Comparison of ENCODE assay signal across 7 mouse cellular contexts in the genomic region with DNA sequence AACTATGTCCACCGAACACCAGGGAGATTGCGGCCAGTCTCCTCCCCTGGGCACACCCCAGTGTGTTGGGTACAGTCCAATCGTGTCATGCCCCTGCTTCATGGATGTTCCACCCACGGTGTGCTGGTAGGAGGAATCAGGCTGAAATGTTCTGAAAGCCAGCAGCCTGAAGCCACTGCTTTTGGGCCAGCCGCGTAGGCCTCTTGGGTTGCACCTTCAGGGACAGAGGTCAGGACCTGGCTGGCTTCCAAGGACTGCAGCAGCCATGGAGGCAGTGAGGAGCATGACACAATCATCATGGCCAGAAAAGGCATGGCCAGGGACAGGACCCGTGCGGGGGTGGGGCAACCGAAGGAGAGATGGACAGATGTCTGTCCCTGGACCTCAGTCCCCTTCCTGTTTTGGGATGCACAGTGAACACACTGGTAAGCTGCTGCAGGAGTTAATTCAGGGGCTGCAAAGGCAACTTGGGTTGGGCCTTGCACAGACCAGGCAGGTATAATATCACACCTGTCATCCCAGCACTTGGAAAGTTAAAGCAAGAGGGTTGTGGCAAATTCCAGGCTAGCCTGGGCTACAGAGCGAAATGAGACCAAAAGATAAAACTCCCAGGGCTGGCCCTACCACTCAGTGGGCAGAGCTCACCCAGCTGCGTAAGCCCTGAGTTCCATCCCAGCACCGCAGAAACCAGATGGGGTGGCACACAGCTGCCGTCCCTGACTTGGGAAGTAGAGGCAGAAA. TPM values are rescaled to one million over a fixed set of nuclear protein-coding genes. Genes with fewer than 3 reads are reported as not detected.
DNase-seq lines count a peak whose midpoint lies in the region; ATAC-seq and TF ChIP-seq lines count a peak whose summit lies in the region.

No protein-coding gene starts in this region.

- no peak overlapping the region for H3K27ac ChIP-seq in intestine, postnatal 0 days (ENCODE audit: low read depth, low read length)

- no peaks in the 10 kb centered on the region for H3K27me3 ChIP-seq in intestine, postnatal 0 days (replicated peaks; ENCODE audit: control insufficient read depth, insufficient read depth, low read length)

- H3K4me3 ChIP-seq in intestine, postnatal 0 days (ENCODE audit: low read depth, low read length) = no peak overlapping the region

- DNase-seq in thymus, postnatal 4 days = peak; percentile 61
- no peak for DNase-seq in thymus, postnatal 25 days
- DNase-seq in cerebellum, postnatal 36 days = peak; percentile 46 to 55
- DNase-seq in lung, postnatal 14 days = peak; percentile 43
- DNase-seq in c-Kit-positive CD71-positive TER-119-positive erythroid progenitor cells, embryonic 14.5 days (ENCODE audit: low spot score) = no peak
- DNase-seq in layer of hippocampus, adult 18-20 months (ENCODE audit: low spot score in 2 of 2) = no peak

- no peak for TF ChIP-seq CTCF in intestine, postnatal 0 days (IDR thresholded peaks at IDR 0.05; ENCODE audit: low read depth)

- H3K4me2 ChIP-seq in intestine, postnatal 0 days (replicated peaks; ENCODE audit: low read depth) = peak overlapping the region; percentile 72; the same call in 1 of the 2 replicates

- H3K4me1 ChIP-seq in intestine, postnatal 0 days (replicated peaks; ENCODE audit: control insufficient read depth, insufficient read depth, low read length) = peaks cover 7% of the 10 kb centered on the region; the same call in 1 of the 2 replicates

- no peaks in the 10 kb centered on the region for H3K9me3 ChIP-seq in intestine, postnatal 0 days (ENCODE audit: control insufficient read depth)

- ATAC-seq in intestine, postnatal 0 days = no peak

- no peak overlapping the region for H3K9ac ChIP-seq in intestine, postnatal 0 days (ENCODE audit: low read depth, low read length)

- WGBS in intestine, postnatal 0 days = 88% methylated on average over 13 of the region's 13 CpGs

- H3K36me3 ChIP-seq in intestine, postnatal 0 days (ENCODE audit: control insufficient read depth, insufficient read depth) = peaks cover 46% of the 10 kb centered on the region

RNA-seq across cellular contexts. Expression of gene Cactin, which starts 2.1 kb away (rescaled TPM):
- 14.7 and 15.0 TPM in 2 replicates for polyA plus RNA-seq in intestine, postnatal 0 days (2015; fragmentation: Nextera tagmentation; extraction: Ambion mirVana)
- total RNA-seq in layer of hippocampus, adult 18-20 months (2021) = 10 to 100 TPM; 31.1 to 31.2 TPM

RNA-seq across cellular contexts. Expression of gene Tbxa2r, which starts 9.8 kb away (rescaled TPM):
- 9.8 and 10.7 TPM in 2 replicates for polyA plus RNA-seq in intestine, postnatal 0 days (2015; fragmentation: Nextera tagmentation; extraction: Ambion mirVana)
- total RNA-seq in layer of hippocampus, adult 18-20 months (2021) = 1 to 10 TPM in 1 of 2 experiments, under 1 TPM in 1; 0.74 to 1.0 TPM

RNA-seq across cellular contexts. Expression of gene Gipc3, which starts 24.3 kb away (rescaled TPM):
- polyA plus RNA-seq in intestine, postnatal 0 days (2015; fragmentation: Nextera tagmentation; extraction: Ambion mirVana) = 0.04 and 0.08 TPM in 2 replicates
- 1 to 10 TPM; 1.8 TPM for total RNA-seq in layer of hippocampus, adult 18-20 months (2021)

RNA-seq across cellular contexts. Expression of gene Pip5k1c, which starts 26.0 kb away (rescaled TPM):
- polyA plus RNA-seq in intestine, postnatal 0 days (2015; fragmentation: Nextera tagmentation; extraction: Ambion mirVana) = 27.2 and 27.6 TPM in 2 replicates
- total RNA-seq in layer of hippocampus, adult 18-20 months (2021) = 100 to 1,000 TPM; 303 to 304 TPM

RNA-seq across cellular contexts. Expression of gene Tjp3, which starts 27.4 kb away (rescaled TPM):
- 43.2 and 43.4 TPM in 2 replicates for polyA plus RNA-seq in intestine, postnatal 0 days (2015; fragmentation: Nextera tagmentation; extraction: Ambion mirVana)
- 1 to 10 TPM in 1 of 2 experiments, under 1 TPM in 1; 0.62 to 1.7 TPM for total RNA-seq in layer of hippocampus, adult 18-20 months (2021)

Comparison
In these comparisons a context has a peak if more than half of its experiments do, and no peak if none do; other contexts are left out.
1. DNase-seq: peak in thymus, postnatal 4 days (single experiment), cerebellum, postnatal 36 days (2 of 2) and lung, postnatal 14 days (single experiment); none in thymus, postnatal 25 days (single experiment), c-Kit-positive CD71-positive TER-119-positive erythroid progenitor cells, embryonic 14.5 days (single experiment) and layer of hippocampus, adult 18-20 months (0 of 2).